Mouse (Mus musculus): ENCODE data around the gene Sept4. TPM values are rescaled to one million over a fixed set of nuclear protein-coding genes. Genes with fewer than 3 reads are reported as not detected.
A peak's percentile ranks its signal among the peaks of the same experiment; 100 is the strongest.

Sept4 gene
- total RNA-seq, 1 experiment from 2014 or later, result 5.9 TPM

GRCm38 (mm10) chr11:87578249-87578962 is 9.7 kb downstream of the Sept4 start:
- ATAC-seq (replicated peaks; ENCODE audit: low read depth, poor library complexity, severe bottlenecking), result peak; percentile 78

GRCm38 (mm10) chr11:87578963-87579601 is 10.4 kb downstream of the Sept4 start:
- peak; percentile 33 for ATAC-seq (replicated peaks; ENCODE audit: low read depth, poor library complexity, severe bottlenecking)

GRCm38 (mm10) chr11:87579713-87580112 is 11.0 kb downstream of the Sept4 start:
- ATAC-seq (replicated peaks; ENCODE audit: low read depth, poor library complexity, severe bottlenecking), result no peak

GRCm38 (mm10) chr11:87580543-87581085 is 11.9 kb downstream of the Sept4 start:
- ATAC-seq (replicated peaks; ENCODE audit: low read depth, poor library complexity, severe bottlenecking), result no peak

GRCm38 (mm10) chr11:87581161-87581865 is 12.6 kb downstream of the Sept4 start:
- ATAC-seq (replicated peaks; ENCODE audit: low read depth, poor library complexity, severe bottlenecking), result no peak

GRCm38 (mm10) chr11:87581933-87582710 is 13.4 kb downstream of the Sept4 start:
- ATAC-seq (replicated peaks; ENCODE audit: low read depth, poor library complexity, severe bottlenecking), result no peak

- ATAC-seq (replicated peaks; ENCODE audit: low read depth, poor library complexity, severe bottlenecking), result no peak
Observed at GRCm38 (mm10) chr11:87583291-87584034, 14.8 kb downstream of the Sept4 start.

- ATAC-seq (replicated peaks; ENCODE audit: low read depth, poor library complexity, severe bottlenecking), result no peak
Observed at GRCm38 (mm10) chr11:87584711-87585505, 16.2 kb downstream of the Sept4 start.

GRCm38 (mm10) chr11:87587211-87587874 is 18.6 kb downstream of the Sept4 start:
- ATAC-seq (replicated peaks; ENCODE audit: low read depth, poor library complexity, severe bottlenecking), result no peak

GRCm38 (mm10) chr11:87589605-87590004 is 20.9 kb downstream of the Sept4 start:
- no peak for ATAC-seq (replicated peaks; ENCODE audit: low read depth, poor library complexity, severe bottlenecking)

- no peak for ATAC-seq (replicated peaks; ENCODE audit: low read depth, poor library complexity, severe bottlenecking)
Observed at GRCm38 (mm10) chr11:87590841-87591525, 22.3 kb downstream of the Sept4 start.

- ATAC-seq (replicated peaks; ENCODE audit: low read depth, poor library complexity, severe bottlenecking), result peak; percentile 85
Observed at GRCm38 (mm10) chr11:87591526-87592353, 23.0 kb downstream of the Sept4 start, which contains the start of gene Mtmr4. Gene Mtmr4, plus strand, starts transcription at chr11:87592162.

GRCm38 (mm10) chr11:87592354-87592695 is 23.6 kb downstream of the Sept4 start:
- ATAC-seq (replicated peaks; ENCODE audit: low read depth, poor library complexity, severe bottlenecking), result no peak

- no peak for ATAC-seq (replicated peaks; ENCODE audit: low read depth, poor library complexity, severe bottlenecking)
Observed at GRCm38 (mm10) chr11:87592713-87593598, 24.3 kb downstream of the Sept4 start.

GRCm38 (mm10) chr11:87595327-87595841 is 26.7 kb downstream of the Sept4 start:
- ATAC-seq (replicated peaks; ENCODE audit: low read depth, poor library complexity, severe bottlenecking), result peak; percentile 30
